Comparison of ENCODE assay signal across 9 mouse cellular contexts in genomic region chr14:25636297-25636696, GRCm38 (mm10). TPM values are rescaled to one million over a fixed set of nuclear protein-coding genes. Genes with fewer than 3 reads are reported as not detected.
DNase-seq lines count a peak whose midpoint lies in the region; ATAC-seq and TF ChIP-seq lines count a peak whose summit lies in the region.
"Had no signal": no experiment of that assay in that cellular context is flagged by ENCODE, and none has a peak within 500 bp of the region (broad histone marks: within the 10 kb centered on the region; RNA-seq: fewer than 3 reads in every experiment).

No protein-coding gene starts in this region.

- 0 out of 2 replicates have a peak, but pooled peaks cover 19% of the 10 kb centered on the region for H3K36me3 ChIP-seq in kidney, postnatal 0 days (ENCODE audit: insufficient read depth, low read length)
- peaks cover 53% of the 10 kb centered on the region for H3K36me3 ChIP-seq in kidney, embryonic 14.5 days (ENCODE audit: control insufficient read depth, insufficient read depth, low read length)
- peaks cover 68% of the 10 kb centered on the region for H3K36me3 ChIP-seq in forebrain, embryonic 13.5 days (ENCODE audit: poor library complexity, severe bottlenecking)
- H3K36me3 ChIP-seq in midbrain, embryonic 13.5 days, result peaks cover 58% of the 10 kb centered on the region
- peaks cover 18% of the 10 kb centered on the region for H3K36me3 ChIP-seq in liver, embryonic 11.5 days (ENCODE audit: control insufficient read depth, insufficient read depth, low read length)

- 34% methylated on average over 7 of the region's 7 CpGs for WGBS in kidney, postnatal 0 days
- WGBS in kidney, embryonic 14.5 days, result 18% methylated on average over 7 of the region's 7 CpGs
- WGBS in forebrain, embryonic 13.5 days, result 5% methylated on average over 7 of the region's 7 CpGs
- WGBS in midbrain, embryonic 13.5 days, result 14% methylated on average over 7 of the region's 7 CpGs
- 74% methylated on average over 7 of the region's 7 CpGs for WGBS in liver, embryonic 11.5 days

- H3K4me2 ChIP-seq in kidney, postnatal 0 days (ENCODE audit: low read length), result no peak overlapping the region
- no peak overlapping the region for H3K4me2 ChIP-seq in kidney, embryonic 14.5 days (replicated peaks; ENCODE audit: low read depth, low read length)
- H3K4me2 ChIP-seq in forebrain, embryonic 13.5 days, result peak overlapping the region; percentile 14
- no peak overlapping the region for H3K4me2 ChIP-seq in midbrain, embryonic 13.5 days (replicated peaks)
- no peak overlapping the region for H3K4me2 ChIP-seq in liver, embryonic 11.5 days

- no peak overlapping the region for H3K27ac ChIP-seq in kidney, postnatal 0 days
- no peak overlapping the region for H3K27ac ChIP-seq in kidney, embryonic 14.5 days (ENCODE audit: low read depth, low read length)
- peak overlapping the region; percentile 76 for H3K27ac ChIP-seq in forebrain, embryonic 13.5 days
- H3K27ac ChIP-seq in midbrain, embryonic 13.5 days, result peak overlapping the region; percentile 69
- no peak overlapping the region for H3K27ac ChIP-seq in liver, embryonic 11.5 days (ENCODE audit: low read depth, low read length)
- H3K27ac ChIP-seq: macrophage had no signal

- H3K9me3 ChIP-seq in kidney, postnatal 0 days (replicated peaks; ENCODE audit: low read length), result no peaks in the 10 kb centered on the region
- H3K9me3 ChIP-seq in kidney, embryonic 14.5 days (ENCODE audit: control insufficient read depth, low read length), result no peaks in the 10 kb centered on the region
- H3K9me3 ChIP-seq in forebrain, embryonic 13.5 days (replicated peaks), result no peaks in the 10 kb centered on the region
- no peaks in the 10 kb centered on the region for H3K9me3 ChIP-seq in midbrain, embryonic 13.5 days
- H3K9me3 ChIP-seq in liver, embryonic 11.5 days (ENCODE audit: control insufficient read depth, low read length), result no peaks in the 10 kb centered on the region

- no peaks in the 10 kb centered on the region for H3K27me3 ChIP-seq in kidney, postnatal 0 days (ENCODE audit: insufficient read depth, low read length)
- no peaks in the 10 kb centered on the region for H3K27me3 ChIP-seq in kidney, embryonic 14.5 days (ENCODE audit: control insufficient read depth, insufficient read depth, low read length)
- no peaks in the 10 kb centered on the region for H3K27me3 ChIP-seq in forebrain, embryonic 13.5 days
- H3K27me3 ChIP-seq in midbrain, embryonic 13.5 days, result no peaks in the 10 kb centered on the region
- H3K27me3 ChIP-seq in liver, embryonic 11.5 days (replicated peaks; ENCODE audit: control insufficient read depth, insufficient read depth, low read length), result no peaks in the 10 kb centered on the region

- no peaks in the 10 kb centered on the region for H3K4me1 ChIP-seq in kidney, postnatal 0 days (replicated peaks; ENCODE audit: insufficient read depth, low read length)
- H3K4me1 ChIP-seq in kidney, embryonic 14.5 days (ENCODE audit: control insufficient read depth, insufficient read depth, low read length), result peaks cover 14% of the 10 kb centered on the region
- peaks cover 75% of the 10 kb centered on the region for H3K4me1 ChIP-seq in forebrain, embryonic 13.5 days
- peaks cover 71% of the 10 kb centered on the region for H3K4me1 ChIP-seq in midbrain, embryonic 13.5 days (replicated peaks)
- peaks cover 25% of the 10 kb centered on the region for H3K4me1 ChIP-seq in liver, embryonic 11.5 days (replicated peaks; ENCODE audit: control insufficient read depth, insufficient read depth, low read length)

- no peak overlapping the region for H3K4me3 ChIP-seq in kidney, postnatal 0 days (replicated peaks; ENCODE audit: low read depth, low read length)
- no peak overlapping the region for H3K4me3 ChIP-seq in kidney, embryonic 14.5 days (ENCODE audit: low read length)
- H3K4me3 ChIP-seq in forebrain, embryonic 13.5 days, result no peak overlapping the region
- no peak overlapping the region for H3K4me3 ChIP-seq in midbrain, embryonic 13.5 days (replicated peaks)
- H3K4me3 ChIP-seq in liver, embryonic 11.5 days (ENCODE audit: low read depth, low read length), result no peak overlapping the region

- ATAC-seq in kidney, postnatal 0 days (replicated peaks; ENCODE audit: low FRiP score, low read depth), result peak; percentile 37
- ATAC-seq in kidney, embryonic 14.5 days (ENCODE audit: low FRiP score, low TSS enrichment), result no peak; the same call in 1 of the 2 replicates
- ATAC-seq in forebrain, embryonic 13.5 days, result peak; percentile 55
- ATAC-seq in midbrain, embryonic 13.5 days, result peak; percentile 64
- no peak for ATAC-seq in liver, embryonic 11.5 days (replicated peaks; ENCODE audit: low FRiP score)

- TF ChIP-seq CTCF in kidney, postnatal 0 days (IDR thresholded peaks at IDR 0.05; ENCODE audit: low read depth), result no peak

- no peak overlapping the region for H3K9ac ChIP-seq in kidney, postnatal 0 days (ENCODE audit: low read depth, low read length)
- no peak overlapping the region for H3K9ac ChIP-seq in kidney, embryonic 14.5 days (ENCODE audit: low read depth, low read length)
- peak overlapping the region; percentile 27; the same call in 1 of the 2 replicates for H3K9ac ChIP-seq in forebrain, embryonic 13.5 days
- H3K9ac ChIP-seq in midbrain, embryonic 13.5 days (replicated peaks), result peak overlapping the region; percentile 3; the same call in 1 of the 2 replicates
- H3K9ac ChIP-seq in liver, embryonic 11.5 days (ENCODE audit: low read depth, low read length), result no peak overlapping the region

- DNase-seq in kidney, postnatal 0 days (ENCODE audit: low spot score), result peak; percentile 37
- DNase-seq in cerebellum, adult 11 months, result peak; percentile 67
- no peak for DNase-seq in lung, postnatal 25 days (ENCODE audit: low spot score)
- no peak for DNase-seq in lung, adult 18-20 months
- DNase-seq in liver, embryonic 11.5 days (ENCODE audit: low spot score), result no peak

RNA-seq across cellular contexts. Expression of gene Ppif, which starts 57.7 kb away (rescaled TPM):
- polyA plus RNA-seq in kidney, postnatal 0 days (2015; fragmentation: Nextera tagmentation; extraction: Ambion mirVana), result 56.5 and 61.2 TPM in 2 replicates
- 44.4 and 46.6 TPM in 2 replicates for polyA plus RNA-seq in kidney, embryonic 14.5 days (2014; fragmentation: Nextera tagmentation; extraction: Ambion mirVana)
- polyA plus RNA-seq in forebrain, embryonic 13.5 days (2015; fragmentation: Nextera tagmentation; extraction: Ambion mirVana), result 22.8 and 29.5 TPM in 2 replicates
- 25.3 and 25.5 TPM in 2 replicates for polyA plus RNA-seq in midbrain, embryonic 13.5 days (2015; fragmentation: Nextera tagmentation; extraction: Ambion mirVana)
- polyA plus RNA-seq in liver, embryonic 11.5 days (2014; fragmentation: Nextera tagmentation; extraction: Ambion mirVana), result 96.3 and 97.0 TPM in 2 replicates

Comparison
In these comparisons a context has a peak if more than half of its experiments do, and no peak if none do; other contexts are left out.
1. ATAC-seq: peak in kidney, postnatal 0 days (single experiment), forebrain, embryonic 13.5 days (single experiment) and midbrain, embryonic 13.5 days (single experiment); none in kidney, embryonic 14.5 days (single experiment) and liver, embryonic 11.5 days (single experiment).
2. DNase-seq: peak in kidney, postnatal 0 days (single experiment) and cerebellum, adult 11 months (single experiment); none in lung, postnatal 25 days (single experiment), lung, adult 18-20 months (0 of 2) and liver, embryonic 11.5 days (single experiment).
3. H3K27ac ChIP-seq: peak in forebrain, embryonic 13.5 days (single experiment) and midbrain, embryonic 13.5 days (single experiment); none in kidney, postnatal 0 days (single experiment), kidney, embryonic 14.5 days (single experiment) and liver, embryonic 11.5 days (single experiment).
4. H3K9ac ChIP-seq: peak in forebrain, embryonic 13.5 days (single experiment) and midbrain, embryonic 13.5 days (single experiment); none in kidney, postnatal 0 days (single experiment), kidney, embryonic 14.5 days (single experiment) and liver, embryonic 11.5 days (single experiment).